ENCODE assay signal across 11 mouse cellular contexts in the genomic region with DNA sequence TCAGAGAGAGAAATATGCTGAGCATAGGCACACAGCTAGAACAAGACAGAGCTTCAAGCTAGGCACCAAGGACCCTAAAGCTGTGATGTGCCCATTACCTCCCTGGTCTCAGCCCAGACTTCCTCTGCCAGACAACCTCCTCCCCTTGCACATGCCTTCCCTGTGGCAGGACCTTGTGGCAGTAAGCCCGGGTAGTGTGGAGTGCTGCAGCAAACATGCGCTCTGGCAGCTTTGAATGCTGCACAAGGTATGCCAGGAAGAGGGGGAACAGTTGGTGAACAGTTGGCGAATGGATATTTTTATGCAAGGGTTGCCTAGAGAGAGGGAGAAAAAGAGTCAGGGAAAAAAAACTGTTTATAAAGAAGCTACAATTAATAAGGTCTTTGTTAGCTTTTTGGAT.
A peak's percentile ranks its signal among the peaks of the same experiment; 100 is the strongest.
DNase-seq lines count a peak whose midpoint lies in the region; ATAC-seq and TF ChIP-seq lines count a peak whose summit lies in the region.
"Had no signal": no experiment of that assay in that cellular context is flagged by ENCODE, and none has a peak within 500 bp of the region (broad histone marks: within the 10 kb centered on the region; RNA-seq: fewer than 3 reads in every experiment).

No protein-coding gene starts in this region.

- no peak for ATAC-seq in midbrain, postnatal 0 days (ENCODE audit: low FRiP score)

- H3K9ac ChIP-seq in midbrain, postnatal 0 days (replicated peaks; ENCODE audit: low read length, poor library complexity, severe bottlenecking), result no peak overlapping the region
- H3K9ac ChIP-seq: liver, embryonic 15.5 days had no signal

- no peak overlapping the region for H3K4me3 ChIP-seq in midbrain, postnatal 0 days (ENCODE audit: low read depth, low read length)
- H3K4me3 ChIP-seq: liver, embryonic 15.5 days had no signal

- WGBS in midbrain, postnatal 0 days, result 47% methylated on average over 3 of the region's 3 CpGs

- TF ChIP-seq CTCF in midbrain, postnatal 0 days (IDR thresholded peaks at IDR 0.05), result no peak

- no peak overlapping the region for H3K27ac ChIP-seq in midbrain, postnatal 0 days (ENCODE audit: low read depth, low read length)
- H3K27ac ChIP-seq: kidney, postnatal 0 days; liver, embryonic 15.5 days had no signal

- H3K4me1 ChIP-seq in midbrain, postnatal 0 days (ENCODE audit: insufficient read depth, low read length), result no peaks in the 10 kb centered on the region
- H3K4me1 ChIP-seq: liver, embryonic 15.5 days had no signal

- DNase-seq in cerebellum, adult 11 months, result peak; percentile 50
- DNase-seq in cerebellum, postnatal 10 days, result peak; percentile 92 to 96
- DNase-seq in layer of hippocampus, adult 8-10 months (ENCODE audit: low spot score in 2 of 2), result peak; percentile 83 to 85
- peak; percentile 76 for DNase-seq in midbrain, postnatal 0 days (ENCODE audit: low spot score)
- no peak for DNase-seq in adrenal gland, postnatal 14 days
- no peak for DNase-seq in lung, adult 18-20 months
- DNase-seq in thymus, postnatal 10 days (ENCODE audit: low spot score in 2 of 2), result no peak
- DNase-seq: retina, postnatal 1 day; thymus, postnatal 25 days had no signal

- no peaks in the 10 kb centered on the region for H3K36me3 ChIP-seq in midbrain, postnatal 0 days (ENCODE audit: insufficient read depth, low read length)
- H3K36me3 ChIP-seq: liver, embryonic 15.5 days had no signal

- H3K4me2 ChIP-seq in midbrain, postnatal 0 days (ENCODE audit: low read depth, low read length, poor library complexity, severe bottlenecking), result no peak overlapping the region
- H3K4me2 ChIP-seq: liver, embryonic 15.5 days had no signal

- no peaks in the 10 kb centered on the region for H3K27me3 ChIP-seq in midbrain, postnatal 0 days (ENCODE audit: insufficient read depth, low read length)
- H3K27me3 ChIP-seq: liver, embryonic 15.5 days had no signal

- H3K9me3 ChIP-seq in midbrain, postnatal 0 days (ENCODE audit: low read length), result no peaks in the 10 kb centered on the region
- H3K9me3 ChIP-seq: liver, embryonic 15.5 days had no signal

Comparison
In these comparisons a context has a peak if more than half of its experiments do, and no peak if none do; other contexts are left out.
1. DNase-seq: peak in cerebellum, adult 11 months (single experiment), cerebellum, postnatal 10 days (2 of 2), layer of hippocampus, adult 8-10 months (2 of 2) and midbrain, postnatal 0 days (single experiment); none in adrenal gland, postnatal 14 days (single experiment), lung, adult 18-20 months (0 of 2) and thymus, postnatal 10 days (0 of 2).